Comparison of ENCODE assay signal across 8 mouse cellular contexts in genomic region chr4:40278880-40279275, GRCm38 (mm10). TPM values are rescaled to one million over a fixed set of nuclear protein-coding genes. Genes with fewer than 3 reads are reported as not detected.
DNase-seq lines count a peak whose midpoint lies in the region; ATAC-seq and TF ChIP-seq lines count a peak whose summit lies in the region.

No protein-coding gene starts in this region.

- H3K9ac ChIP-seq in kidney, embryonic 14.5 days (ENCODE audit: low read depth, low read length): peak overlapping the region; percentile 87
- H3K9ac ChIP-seq in forebrain, embryonic 15.5 days (replicated peaks): peak overlapping the region; percentile 82
- H3K9ac ChIP-seq in liver, postnatal 0 days (replicated peaks): peak overlapping the region; percentile 91

- TF ChIP-seq CTCF in Patski (IDR thresholded peaks at IDR 0.05): no peak
- TF ChIP-seq CTCF in liver, postnatal 0 days (IDR thresholded peaks at IDR 0.05; ENCODE audit: low read depth): no peak

- no peaks in the 10 kb centered on the region for H3K27me3 ChIP-seq in kidney, embryonic 14.5 days (ENCODE audit: control insufficient read depth, insufficient read depth, low read length)
- no peaks in the 10 kb centered on the region for H3K27me3 ChIP-seq in Patski
- no peaks in the 10 kb centered on the region for H3K27me3 ChIP-seq in forebrain, embryonic 15.5 days
- H3K27me3 ChIP-seq in liver, postnatal 0 days (ENCODE audit: insufficient read depth, low read length): no peaks in the 10 kb centered on the region

- peak overlapping the region; percentile 98 for H3K4me3 ChIP-seq in kidney, embryonic 14.5 days (ENCODE audit: low read length)
- peak overlapping the region; percentile 81 for H3K4me3 ChIP-seq in forebrain, embryonic 15.5 days
- H3K4me3 ChIP-seq in liver, postnatal 0 days (ENCODE audit: low read depth, low read length): peak overlapping the region; percentile 94

- H3K9me3 ChIP-seq in kidney, embryonic 14.5 days (ENCODE audit: control insufficient read depth, low read length): no peaks in the 10 kb centered on the region
- no peaks in the 10 kb centered on the region for H3K9me3 ChIP-seq in forebrain, embryonic 15.5 days
- no peaks in the 10 kb centered on the region for H3K9me3 ChIP-seq in liver, postnatal 0 days (ENCODE audit: low read length)

- peak; percentile 71 for ATAC-seq in kidney, embryonic 14.5 days (ENCODE audit: low FRiP score, low TSS enrichment)
- ATAC-seq in Patski: peak; percentile 23
- peak; percentile 77 for ATAC-seq in forebrain, embryonic 15.5 days (replicated peaks)
- peak; percentile 50 for ATAC-seq in liver, postnatal 0 days

- TF ChIP-seq EP300 in liver, postnatal 0 days (IDR thresholded peaks at IDR 0.05; ENCODE audit: low read depth): no peak

- in situ Hi-C loops in Patski (cut with MboI; ENCODE audit: low pct_unique_long_range_greater_than_20kb): no loop called here

- no peak for DNase-seq in kidney, postnatal 4 days
- DNase-seq in Patski (ENCODE audit: low read depth, low spot score): no peak
- DNase-seq in liver, postnatal 0 days: no peak
- DNase-seq in thymus, postnatal 10 days (ENCODE audit: low spot score in 2 of 2): no peak
- no peak for DNase-seq in right cerebral cortex, postnatal 4 days
- no peak for DNase-seq in spleen, postnatal 10 days (ENCODE audit: low spot score in 2 of 2)

- peak overlapping the region; percentile 89 for H3K27ac ChIP-seq in kidney, embryonic 14.5 days (ENCODE audit: low read depth, low read length)
- 0 out of 2 replicates have a peak overlapping the region, but pooled peaks have one; percentile 12 for H3K27ac ChIP-seq in forebrain, embryonic 15.5 days (replicated peaks)
- H3K27ac ChIP-seq in liver, postnatal 0 days (ENCODE audit: low read depth): peak overlapping the region; percentile 74

- peaks cover 18% of the 10 kb centered on the region for H3K36me3 ChIP-seq in kidney, embryonic 14.5 days (ENCODE audit: control insufficient read depth, insufficient read depth, low read length)
- H3K36me3 ChIP-seq in forebrain, embryonic 15.5 days: peaks cover 18% of the 10 kb centered on the region
- peaks cover 16% of the 10 kb centered on the region for H3K36me3 ChIP-seq in liver, postnatal 0 days (replicated peaks; ENCODE audit: insufficient read depth, low read length)

- CTCF ChIA-PET in Patski (lab: Charles Lee): no interaction called here

- under 1% methylated on average over 21 of the region's 21 CpGs for WGBS in kidney, embryonic 14.5 days
- WGBS in forebrain, embryonic 15.5 days: under 1% methylated on average over 21 of the region's 21 CpGs
- 0% methylated on average over 21 of the region's 21 CpGs for WGBS in liver, postnatal 0 days (ENCODE audit: insufficient replicate concordance)

- peak overlapping the region; percentile 60 for H3K4me2 ChIP-seq in kidney, embryonic 14.5 days (replicated peaks; ENCODE audit: low read depth, low read length)
- peak overlapping the region; percentile 88 for H3K4me2 ChIP-seq in forebrain, embryonic 15.5 days (replicated peaks)
- peak overlapping the region; percentile 98 for H3K4me2 ChIP-seq in liver, postnatal 0 days (ENCODE audit: low read depth, low read length)

- H3K4me1 ChIP-seq in kidney, embryonic 14.5 days (ENCODE audit: control insufficient read depth, insufficient read depth, low read length): peaks cover 10% of the 10 kb centered on the region
- peaks cover 16% of the 10 kb centered on the region for H3K4me1 ChIP-seq in forebrain, embryonic 15.5 days
- H3K4me1 ChIP-seq in liver, postnatal 0 days (ENCODE audit: insufficient read depth): peaks cover 9% of the 10 kb centered on the region

- POLR2A ChIA-PET in Patski (lab: Charles Lee): interaction anchor here (1.1 kb wide), 1 partner anchor 9 kb away, joined by 5 read pairs; the partner anchor contains the start of genes Smim27 and Topors

RNA-seq across cellular contexts. Expression of gene Ndufb6, which starts 0.3 kb away (rescaled TPM):
- polyA plus RNA-seq in kidney, embryonic 14.5 days (2014; fragmentation: Nextera tagmentation; extraction: Ambion mirVana): 316 and 388 TPM in 2 replicates
- polyA plus RNA-seq in Patski (2021): 191 TPM
- polyA plus RNA-seq in forebrain, embryonic 15.5 days (2015; fragmentation: Nextera tagmentation; extraction: Ambion mirVana): 286 and 305 TPM in 2 replicates
- 294 and 307 TPM in 2 replicates for polyA plus RNA-seq in liver, postnatal 0 days (2015; fragmentation: Nextera tagmentation; extraction: Ambion mirVana)

RNA-seq across cellular contexts. Expression of gene Topors, which starts 9.2 kb away (rescaled TPM):
- polyA plus RNA-seq in kidney, embryonic 14.5 days (2014; fragmentation: Nextera tagmentation; extraction: Ambion mirVana): 32.9 and 57.7 TPM in 2 replicates
- polyA plus RNA-seq in Patski (2021): 27.6 TPM
- 40.7 and 41.5 TPM in 2 replicates for polyA plus RNA-seq in forebrain, embryonic 15.5 days (2015; fragmentation: Nextera tagmentation; extraction: Ambion mirVana)
- 10.4 and 12.0 TPM in 2 replicates for polyA plus RNA-seq in liver, postnatal 0 days (2015; fragmentation: Nextera tagmentation; extraction: Ambion mirVana)

RNA-seq across cellular contexts. Expression of gene Smim27, which starts 9.5 kb away (rescaled TPM):
- 28.6 and 55.2 TPM in 2 replicates for polyA plus RNA-seq in kidney, embryonic 14.5 days (2014; fragmentation: Nextera tagmentation; extraction: Ambion mirVana)
- polyA plus RNA-seq in Patski (2021): 4.3 TPM
- 16.9 and 17.9 TPM in 2 replicates for polyA plus RNA-seq in forebrain, embryonic 15.5 days (2015; fragmentation: Nextera tagmentation; extraction: Ambion mirVana)
- 35.8 and 39.2 TPM in 2 replicates for polyA plus RNA-seq in liver, postnatal 0 days (2015; fragmentation: Nextera tagmentation; extraction: Ambion mirVana)

RNA-seq across cellular contexts. Expression of gene Ddx58, which starts 39.2 kb away (rescaled TPM):
- polyA plus RNA-seq in kidney, embryonic 14.5 days (2014; fragmentation: Nextera tagmentation; extraction: Ambion mirVana): 10.2 and 12.2 TPM in 2 replicates
- polyA plus RNA-seq in Patski (2021): 15.0 TPM
- 2.7 and 3.2 TPM in 2 replicates for polyA plus RNA-seq in forebrain, embryonic 15.5 days (2015; fragmentation: Nextera tagmentation; extraction: Ambion mirVana)
- 8.2 and 9.3 TPM in 2 replicates for polyA plus RNA-seq in liver, postnatal 0 days (2015; fragmentation: Nextera tagmentation; extraction: Ambion mirVana)

Comparison
In these comparisons a context has a peak if more than half of its experiments do, and no peak if none do; other contexts are left out.
1. ATAC-seq: peak in every context shown above with its lines; median percentile 77 in forebrain, embryonic 15.5 days; 71 in kidney, embryonic 14.5 days; 50 in liver, postnatal 0 days; 23 in Patski.
2. H3K27ac ChIP-seq: peak in every context shown above with its lines; median percentile 89 in kidney, embryonic 14.5 days; 74 in liver, postnatal 0 days; 12 in forebrain, embryonic 15.5 days.